Mouse (Mus musculus): ENCODE data around the gene Tex48. TPM values are rescaled to one million over a fixed set of nuclear protein-coding genes. Genes with fewer than 3 reads are reported as not detected.

The Tex48 gene
- polyA plus RNA-seq, 1 experiment from 2014 or later = not detected

GRCm38 (mm10) chr4:63633181-63633580 lies 11.0 kb upstream of the Tex48 start:
- Histone ChIP-seq H3K27ac (no peak overlapping the region), H3K9me3 (no peaks in the 10 kb centered on the region), H3K4me3 (replicated peaks) (no peak overlapping the region), H3K9ac (no peak overlapping the region), H3K27me3 (replicated peaks) (no peaks in the 10 kb centered on the region), H3K4me2 (no peak overlapping the region), H3K4me1 (no peaks in the 10 kb centered on the region), H3K36me3 (no peaks in the 10 kb centered on the region)
- ATAC-seq (ENCODE audit: insufficient read depth, low FRiP score, low read depth) = no peak
- WGBS = 92% methylated on average over 2 of the region's 2 CpGs

GRCm38 (mm10) chr4:63627111-63627510 lies 4.9 kb upstream of the Tex48 start:
- no peak overlapping the region for H3K4me2 ChIP-seq
- H3K27ac ChIP-seq = no peak overlapping the region
- no peak overlapping the region for H3K9ac ChIP-seq
- WGBS = 84% methylated on average over 8 of the region's 8 CpGs
- no peaks in the 10 kb centered on the region for H3K4me1 ChIP-seq
- no peak for ATAC-seq (ENCODE audit: insufficient read depth, low FRiP score, low read depth)
- no peaks in the 10 kb centered on the region for H3K9me3 ChIP-seq
- H3K27me3 ChIP-seq (replicated peaks) = no peaks in the 10 kb centered on the region
- H3K4me3 ChIP-seq (replicated peaks) = no peak overlapping the region
- no peaks in the 10 kb centered on the region for H3K36me3 ChIP-seq

GRCm38 (mm10) chr4:63625563-63626080 lies 3.4 kb upstream of the Tex48 start:
- no peak for ATAC-seq (ENCODE audit: insufficient read depth, low FRiP score, low read depth)
- Histone ChIP-seq H3K4me3 (replicated peaks) (no peak overlapping the region), H3K9ac (no peak overlapping the region), H3K27me3 (replicated peaks) (no peaks in the 10 kb centered on the region), H3K4me1 (no peaks in the 10 kb centered on the region), H3K27ac (no peak overlapping the region), H3K4me2 (no peak overlapping the region), H3K9me3 (no peaks in the 10 kb centered on the region), H3K36me3 (no peaks in the 10 kb centered on the region)
- 49% methylated on average over 3 of the region's 3 CpGs for WGBS

- H3K4me2 ChIP-seq = no peak overlapping the region
- no peak overlapping the region for H3K9ac ChIP-seq
- WGBS = 62% methylated on average over 2 of the region's 2 CpGs
- no peaks in the 10 kb centered on the region for H3K27me3 ChIP-seq (replicated peaks)
- no peak for ATAC-seq (ENCODE audit: insufficient read depth, low FRiP score, low read depth)
- H3K27ac ChIP-seq = no peak overlapping the region
- H3K4me3 ChIP-seq (replicated peaks) = no peak overlapping the region
- no peaks in the 10 kb centered on the region for H3K36me3 ChIP-seq
- H3K4me1 ChIP-seq = no peaks in the 10 kb centered on the region
- H3K9me3 ChIP-seq = no peaks in the 10 kb centered on the region
Observed at GRCm38 (mm10) chr4:63621861-63622260, 367 bp downstream of the Tex48 start.

- Histone ChIP-seq H3K27ac (no peak overlapping the region), H3K27me3 (replicated peaks) (no peaks in the 10 kb centered on the region), H3K36me3 (no peaks in the 10 kb centered on the region), H3K4me3 (replicated peaks) (no peak overlapping the region), H3K9ac (no peak overlapping the region), H3K9me3 (no peaks in the 10 kb centered on the region), H3K4me1 (no peaks in the 10 kb centered on the region), H3K4me2 (no peak overlapping the region)
- ATAC-seq (ENCODE audit: insufficient read depth, low FRiP score, low read depth) = no peak
- WGBS = 81% methylated on average over 7 of the region's 7 CpGs
Observed at GRCm38 (mm10) chr4:63608391-63608790, 13.8 kb downstream of the Tex48 start.

GRCm38 (mm10) chr4:63605968-63606367 lies 16.3 kb downstream of the Tex48 start:
- ATAC-seq (ENCODE audit: insufficient read depth, low FRiP score, low read depth) = no peak

GRCm38 (mm10) chr4:63605545-63605944 lies 16.7 kb downstream of the Tex48 start:
- Histone ChIP-seq H3K27ac (no peak overlapping the region), H3K4me2 (no peak overlapping the region), H3K4me1 (no peaks in the 10 kb centered on the region), H3K9ac (no peak overlapping the region), H3K9me3 (no peaks in the 10 kb centered on the region), H3K27me3 (replicated peaks) (no peaks in the 10 kb centered on the region), H3K4me3 (replicated peaks) (no peak overlapping the region), H3K36me3 (no peaks in the 10 kb centered on the region)
- 90% methylated on average over 3 of the region's 3 CpGs for WGBS
- no peak for ATAC-seq (ENCODE audit: insufficient read depth, low FRiP score, low read depth)

More at GRCm38 (mm10) chr4:63605968-63606367, 16.3 kb downstream of the Tex48 start:
- no peaks in the 10 kb centered on the region for H3K9me3 ChIP-seq
- H3K9ac ChIP-seq = no peak overlapping the region
- no peaks in the 10 kb centered on the region for H3K36me3 ChIP-seq
- no peak overlapping the region for H3K4me2 ChIP-seq
- H3K4me1 ChIP-seq = no peaks in the 10 kb centered on the region
- no peak overlapping the region for H3K4me3 ChIP-seq (replicated peaks)
- no peak overlapping the region for H3K27ac ChIP-seq
- H3K27me3 ChIP-seq (replicated peaks) = no peaks in the 10 kb centered on the region
- WGBS = 63% methylated on average over 1 of the region's 1 CpGs

GRCm38 (mm10) chr4:63604945-63605344 lies 17.3 kb downstream of the Tex48 start, which contains the start of gene Gm11213:
Gene Gm11213, minus strand, starts transcription at chr4:63605261.
- no peak for ATAC-seq (ENCODE audit: insufficient read depth, low FRiP score, low read depth)
- no peaks in the 10 kb centered on the region for H3K9me3 ChIP-seq

GRCm38 (mm10) chr4:63601263-63601662 lies 21.0 kb downstream of the Tex48 start:
- H3K27ac ChIP-seq = no peak overlapping the region
- H3K36me3 ChIP-seq = no peaks in the 10 kb centered on the region
- no peak overlapping the region for H3K4me2 ChIP-seq
- no peaks in the 10 kb centered on the region for H3K9me3 ChIP-seq
- H3K4me3 ChIP-seq (replicated peaks) = no peak overlapping the region
- H3K27me3 ChIP-seq (replicated peaks) = no peaks in the 10 kb centered on the region
- no peak overlapping the region for H3K9ac ChIP-seq
- no peaks in the 10 kb centered on the region for H3K4me1 ChIP-seq
- no peak for ATAC-seq (ENCODE audit: insufficient read depth, low FRiP score, low read depth)

More at GRCm38 (mm10) chr4:63604945-63605344, 17.3 kb downstream of the Tex48 start, which contains the start of gene Gm11213:
- H3K9ac ChIP-seq = no peak within 1 kb of the TSS
- H3K4me2 ChIP-seq = no peak within 1 kb of the TSS
- no peaks in the 10 kb centered on the region for H3K27me3 ChIP-seq (replicated peaks)
- WGBS = 68% methylated on average over 3 of the region's 3 CpGs
- H3K27ac ChIP-seq = no peak within 1 kb of the TSS
- H3K4me1 ChIP-seq = no peaks in the 10 kb centered on the region
- no peaks in the 10 kb centered on the region for H3K36me3 ChIP-seq
- H3K4me3 ChIP-seq (replicated peaks) = no peak within 1 kb of the TSS

GRCm38 (mm10) chr4:63600786-63601185 lies 21.4 kb downstream of the Tex48 start:
- H3K4me2 ChIP-seq = no peak overlapping the region
- H3K4me3 ChIP-seq (replicated peaks) = no peak overlapping the region
- peak; percentile 38 for ATAC-seq (ENCODE audit: insufficient read depth, low FRiP score, low read depth)
- 75% methylated on average over 6 of the region's 6 CpGs for WGBS
- H3K9me3 ChIP-seq = no peaks in the 10 kb centered on the region
- H3K4me1 ChIP-seq = no peaks in the 10 kb centered on the region
- no peaks in the 10 kb centered on the region for H3K36me3 ChIP-seq
- H3K27me3 ChIP-seq (replicated peaks) = no peaks in the 10 kb centered on the region
- no peak overlapping the region for H3K9ac ChIP-seq
- H3K27ac ChIP-seq = no peak overlapping the region

- H3K36me3 ChIP-seq = no peaks in the 10 kb centered on the region
- H3K27me3 ChIP-seq (replicated peaks) = no peaks in the 10 kb centered on the region
- no peak overlapping the region for H3K4me2 ChIP-seq
- 85% methylated on average over 4 of the region's 4 CpGs for WGBS
- H3K9ac ChIP-seq = no peak overlapping the region
- H3K9me3 ChIP-seq = no peaks in the 10 kb centered on the region
- H3K4me3 ChIP-seq (replicated peaks) = no peak overlapping the region
- no peak for ATAC-seq (ENCODE audit: insufficient read depth, low FRiP score, low read depth)
- no peak overlapping the region for H3K27ac ChIP-seq
- H3K4me1 ChIP-seq = no peaks in the 10 kb centered on the region
Observed at GRCm38 (mm10) chr4:63596010-63596409, 26.2 kb downstream of the Tex48 start.

- ATAC-seq (ENCODE audit: insufficient read depth, low FRiP score, low read depth) = no peak
- no peaks in the 10 kb centered on the region for H3K27me3 ChIP-seq (replicated peaks)
- H3K9ac ChIP-seq = no peak overlapping the region
- H3K36me3 ChIP-seq = no peaks in the 10 kb centered on the region
- no peak overlapping the region for H3K27ac ChIP-seq
- WGBS = 49% methylated on average over 10 of the region's 10 CpGs
- H3K4me3 ChIP-seq (replicated peaks) = no peak overlapping the region
- no peaks in the 10 kb centered on the region for H3K4me1 ChIP-seq
- no peak overlapping the region for H3K4me2 ChIP-seq
- no peaks in the 10 kb centered on the region for H3K9me3 ChIP-seq
Observed at GRCm38 (mm10) chr4:63595259-63595658, 27.0 kb downstream of the Tex48 start.

All from stomach, embryonic 15.5 days (tissue).